Mouse (Mus musculus) CH12.LX (cell line): ENCODE data around the gene Ccdc167. TPM values are rescaled to one million over a fixed set of nuclear protein-coding genes. Genes with fewer than 3 reads are reported as not detected.

ENCODE experiments used
- DNase-seq: peaks from one replicate; pipeline ENCODE4 v3.0.0-alpha.2; 2013; ENCODE audit errors: extremely low read depth
- H3K27ac ChIP-seq: 2 replicates; pipeline ENCODE4 v1.5.1; 2012; ENCODE audit warnings: low read depth, mild to moderate bottlenecking, control low read depth, moderate library complexity; ENCODE audit not compliant: insufficient read depth
- H3K27me3 ChIP-seq: replicated peaks from 2 replicates; pipeline ENCODE3; 2012; ENCODE audit warnings: inconsistent platforms
- H3K36me3 ChIP-seq, 2 experiments: replicated peaks in 1 of 2; 2 replicates each; pipeline versions ENCODE3 to v1.6.1; 2012; ENCODE audit warnings: inconsistent platforms in 1 of 2, low read length in 1 of 2, mild to moderate bottlenecking in 1 of 2, mixed read lengths in 1 of 2, moderate library complexity in 1 of 2; ENCODE audit not compliant: control insufficient read depth in 1 of 2, insufficient read depth in 1 of 2
- H3K4me1 ChIP-seq, 2 experiments: 2 replicates each; pipeline ENCODE4 v1.6.1; 2012; ENCODE audit warnings: inconsistent platforms in 1 of 2, moderate library complexity in 1 of 2; ENCODE audit not compliant: insufficient read depth in 2 of 2, control insufficient read depth in 1 of 2
- H3K4me2 ChIP-seq: 2 replicates; pipeline ENCODE4 v1.6.1; 2012; ENCODE audit warnings: low read depth, mild to moderate bottlenecking, control low read depth; ENCODE audit not compliant: poor library complexity, insufficient read depth, severe bottlenecking
- H3K4me3 ChIP-seq, 3 experiments: fragments of 150-350 bp in 1 of 3; sonication (generic) in 1 of 3; replicated peaks in 1 of 3; 2 replicates each; pipeline versions ENCODE3 to v1.5.1; 2011 to 2012; ENCODE audit warnings: low read depth in 2 of 3, low read length in 2 of 3, mild to moderate bottlenecking in 2 of 3, moderate library complexity in 2 of 3, control low read depth in 1 of 3, improper control_type of control experiment in 1 of 3, inconsistent platforms in 1 of 3, mixed read lengths in 1 of 3; ENCODE audit not compliant: poor library complexity in 1 of 3
- H3K79me2 ChIP-seq: replicated peaks from 2 replicates; pipeline ENCODE4 v1.6.1; 2012; ENCODE audit warnings: mild to moderate bottlenecking, moderate library complexity; ENCODE audit not compliant: control insufficient read depth, poor library complexity, insufficient read depth, severe bottlenecking; ENCODE audit errors: extremely low read depth
- H3K9ac ChIP-seq: 2 replicates; pipeline ENCODE4 v1.6.1; 2012; ENCODE audit warnings: low read depth, mild to moderate bottlenecking, control low read depth, moderate library complexity; ENCODE audit not compliant: insufficient read depth
- H3K9me3 ChIP-seq: replicated peaks from 2 replicates; pipeline ENCODE3; 2012; ENCODE audit warnings: low read length, inconsistent platforms, mixed read lengths
- BHLHE40 ChIP-seq: IDR thresholded peaks from 2 replicates; pipeline ENCODE4 v1.6.1; 2011; ENCODE audit warnings: mild to moderate bottlenecking, low read depth, low read length, improper control_type of control experiment
- CHD2 ChIP-seq: IDR thresholded peaks from 2 replicates; pipeline ENCODE4 v1.6.1; 2011; ENCODE audit warnings: low read length, improper control_type of control experiment
- EP300 ChIP-seq: IDR thresholded peaks from 2 replicates; pipeline ENCODE4 v1.6.1; 2011; ENCODE audit warnings: low read length, improper control_type of control experiment
- ETS1 ChIP-seq: conservative IDR thresholded peaks from 2 replicates; pipeline ENCODE4 v1.6.1; 2012; ENCODE audit warnings: low read depth, mild to moderate bottlenecking, inconsistent platforms, low read length, improper control_type of control experiment, moderate library complexity
- HCFC1 ChIP-seq: IDR thresholded peaks from 2 replicates; pipeline ENCODE4 v1.6.1; 2012; ENCODE audit warnings: low read depth, mild to moderate bottlenecking, inconsistent platforms, low read length, improper control_type of control experiment
- IRF4 ChIP-seq: IDR thresholded peaks from 2 replicates; pipeline ENCODE4 v1.6.1; 2014; ENCODE audit warnings: low read depth, mild to moderate bottlenecking, inconsistent platforms, low read length, improper control_type of control experiment
- MAFK ChIP-seq: IDR thresholded peaks from 2 replicates; pipeline ENCODE4 v1.6.1; 2011; ENCODE audit warnings: low read length, improper control_type of control experiment; ENCODE audit not compliant: insufficient replicate concordance
- MEF2A ChIP-seq: IDR thresholded peaks from 2 replicates; pipeline ENCODE4 v1.6.1; 2014; ENCODE audit warnings: low read depth, mild to moderate bottlenecking, inconsistent platforms, low read length, improper control_type of control experiment, borderline replicate concordance
- MXI1 ChIP-seq: IDR thresholded peaks from 2 replicates; pipeline ENCODE4 v1.6.1; 2011; ENCODE audit warnings: mild to moderate bottlenecking, low read depth, low read length, improper control_type of control experiment
- MYC ChIP-seq: IDR thresholded peaks from 2 replicates; pipeline ENCODE4 v1.6.1; 2011; ENCODE audit warnings: low read depth, mild to moderate bottlenecking, improper control_type of control experiment, low read length
- POLR2AphosphoS2 ChIP-seq: IDR thresholded peaks from 2 replicates; pipeline ENCODE4 v1.6.1; 2011; ENCODE audit warnings: low read depth, low read length, improper control_type of control experiment
- RAD21 ChIP-seq: IDR thresholded peaks from 2 replicates; pipeline ENCODE4 v1.6.1; 2011; ENCODE audit warnings: low read depth, mild to moderate bottlenecking, low read length, improper control_type of control experiment, moderate library complexity
- TBP ChIP-seq: conservative IDR thresholded peaks from 2 replicates; pipeline ENCODE4 v1.6.1; 2011; ENCODE audit warnings: low read depth, low read length, improper control_type of control experiment
- ZKSCAN1 ChIP-seq: IDR thresholded peaks from 2 replicates; pipeline ENCODE4 v1.6.1; 2012; ENCODE audit warnings: low read depth, inconsistent platforms, low read length, improper control_type of control experiment, borderline replicate concordance
- ZMIZ1 ChIP-seq: IDR thresholded peaks from 2 replicates; pipeline ENCODE4 v1.6.1; 2012; ENCODE audit warnings: low read depth, mild to moderate bottlenecking, inconsistent platforms, low read length, improper control_type of control experiment
- dilution Hi-C: fragments of 300-500 bp; cut with MboI; formaldehyde crosslinking; loops from 2 replicates; pipeline ENCODE4 v1.14.3; 2020; ENCODE audit warnings: low sequenced_read_pairs; ENCODE audit not compliant: extremely low pct_unique_long_range_greater_than_20kb, extremely low pct_ligation_motif_present
- in situ Hi-C: fragments of 300-500 bp; cut with MboI; formaldehyde crosslinking; loops from 3 replicates; pipeline ENCODE4 v1.14.3; 2019; ENCODE audit warnings: low sequenced_read_pairs, low pct_ligation_motif_present, low pct_unique_long_range_greater_than_20kb, mixed read lengths
- polyA plus RNA-seq: library from polyadenylated mRNA; unstranded; fragments of >175 nt; gene quantifications from 2 replicates; pipeline ENCODE4 v1.2.1, GENCODE M21; 2012; ENCODE audit warnings: low read depth; ENCODE audit not compliant: insufficient read length
- total RNA-seq, 2 experiments: library from RNA; depleted of rRNA; stranded (reverse); fragments of 300-350 nt in 1 of 2; fragments of >200 nt in 1 of 2; gene quantifications; 2 replicates each; pipeline ENCODE4 v1.2.3; 2012 to 2014

Gene Ccdc167
- total and polyA plus RNA-seq, 3 experiments = 8.8 to 18.7 (median 12.0) TPM

DNA sequence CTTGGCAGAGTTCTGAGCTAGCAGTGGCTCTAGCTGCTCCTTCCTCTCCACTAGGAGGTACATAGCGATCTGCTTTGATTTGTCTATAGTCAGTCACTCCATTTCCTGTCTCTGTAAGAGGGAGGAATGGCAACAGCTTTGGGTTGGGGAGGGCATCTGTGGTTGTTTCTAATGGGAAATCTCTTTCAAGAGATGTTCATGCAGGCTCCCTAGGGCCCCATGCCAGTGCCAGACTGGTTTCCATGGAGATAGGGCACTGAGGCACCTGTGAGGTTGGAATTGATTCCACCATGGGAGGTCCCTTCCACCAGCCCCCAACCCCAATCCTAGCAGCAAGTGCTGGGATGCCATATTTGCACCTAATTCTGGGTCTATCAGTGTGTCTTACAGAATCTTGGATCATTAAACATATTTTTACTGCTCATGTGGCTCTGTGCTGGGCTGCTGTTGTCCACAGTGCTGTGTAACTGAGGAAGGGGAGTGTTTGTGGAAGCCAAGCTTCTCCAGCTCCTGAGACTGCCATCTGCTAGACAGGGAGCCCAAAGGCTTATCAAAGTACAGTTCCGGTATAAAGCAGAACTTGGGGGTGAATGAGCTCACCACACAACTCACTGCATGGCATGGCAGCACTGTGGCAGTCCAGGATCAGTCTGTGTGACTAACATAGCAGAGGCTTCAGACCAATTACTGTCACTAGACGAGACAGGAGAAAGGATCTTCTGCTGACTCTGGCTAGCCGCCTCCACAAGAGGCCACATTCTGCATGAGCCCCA, 13.7 kb downstream of the Ccdc167 start:
- Histone ChIP-seq H3K27ac (no peak overlapping the region), H3K9ac (no peak overlapping the region), H3K9me3 (no peaks in the 10 kb centered on the region), H3K27me3 (no peaks in the 10 kb centered on the region), H3K4me1 (peaks cover 4 to 61% of the 10 kb centered on the region in 2 experiments), H3K79me2 (no peaks in the 10 kb centered on the region), H3K36me3 (peaks cover 66 to 97% of the 10 kb centered on the region in 2 experiments), H3K4me2 (no peak overlapping the region), H3K4me3 (no peak overlapping the region)
- no peak for DNase-seq
- in situ Hi-C loops (no loop called here), dilution Hi-C loops (no loop called here)
- TF ChIP-seq ETS1 (no peak), TBP (no peak), MAFK (no peak), ZMIZ1 (peak; percentile 18; the same call in 1 of the 2 replicates), MEF2A (no peak), IRF4 (no peak), POLR2AphosphoS2 (peak; percentile 2; the same call in 1 of the 2 replicates)

DNA sequence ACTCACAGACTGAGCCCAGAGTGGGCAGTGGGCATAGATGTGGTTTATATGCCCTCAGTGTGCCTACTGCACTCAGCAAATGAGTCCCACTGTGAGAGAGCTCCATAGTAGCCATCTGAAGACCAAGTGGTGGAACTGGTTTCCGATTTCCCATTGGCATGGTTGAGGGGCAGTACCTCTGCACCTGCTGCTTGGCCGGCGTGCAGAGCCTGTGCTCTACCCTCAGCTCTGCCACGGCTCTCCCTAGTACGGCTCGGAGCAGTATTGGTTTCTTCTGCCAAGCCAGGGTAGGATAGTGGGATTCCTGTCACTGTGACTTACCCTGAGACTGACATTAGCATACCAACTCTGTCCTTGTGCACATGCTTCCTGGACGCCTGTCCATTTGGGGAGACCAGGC, 16.3 kb downstream of the Ccdc167 start:
- H3K9ac ChIP-seq = no peak overlapping the region
- no peaks in the 10 kb centered on the region for H3K27me3 ChIP-seq
- TF ChIP-seq BHLHE40 (no peak), POLR2AphosphoS2 (no peak), CHD2 (no peak), HCFC1 (no peak), MEF2A (no peak), EP300 (no peak), ETS1 (no peak), RAD21 (no peak)
- H3K79me2 ChIP-seq = no peaks in the 10 kb centered on the region
- peaks cover 86 to 97% of the 10 kb centered on the region in 2 experiments for H3K36me3 ChIP-seq
- dilution Hi-C loops (no loop called here), in situ Hi-C loops (no loop called here)
- H3K4me2 ChIP-seq = no peak overlapping the region
- H3K27ac ChIP-seq = no peak overlapping the region
- no peaks in the 10 kb centered on the region for H3K9me3 ChIP-seq
- peaks cover 4 to 65% of the 10 kb centered on the region in 2 experiments for H3K4me1 ChIP-seq
- H3K4me3 ChIP-seq = no peak overlapping the region
- no peak for DNase-seq

DNA sequence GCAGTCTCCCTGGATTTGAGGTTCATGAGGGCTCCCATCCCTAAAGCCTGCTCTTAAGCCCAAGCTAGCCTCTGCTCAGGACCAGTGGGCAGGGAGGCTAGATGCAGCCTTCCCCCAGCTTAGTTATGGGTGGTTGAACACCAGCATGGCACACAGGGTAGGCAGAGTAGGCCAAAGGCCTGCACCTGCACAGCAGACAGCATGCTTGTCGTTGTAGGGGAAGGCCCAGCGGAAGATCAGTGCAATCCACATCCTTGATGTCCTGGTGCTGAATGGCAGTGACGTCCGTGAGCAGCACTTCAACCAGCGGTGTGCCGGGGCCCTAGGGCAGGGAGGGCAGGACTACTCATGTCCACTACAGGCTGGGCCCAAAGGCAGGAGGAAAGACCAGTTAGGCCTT, 18.4 kb downstream of the Ccdc167 start:
- TF ChIP-seq BHLHE40 (peak; percentile 17), MYC (0 out of 2 replicates have a peak, but pooled peaks have one; percentile 30), HCFC1 (0 out of 2 replicates have a peak, but pooled peaks have one; percentile 29), ZKSCAN1 (no peak), MXI1 (peak; percentile 43; the same call in 1 of the 2 replicates)
- in situ Hi-C loops = no loop called here

More for the DNA sequence above, 18.4 kb downstream of the Ccdc167 start:
- H3K79me2 ChIP-seq = no peaks in the 10 kb centered on the region
- H3K27ac ChIP-seq = peak overlapping the region; percentile 74
- H3K36me3 ChIP-seq = peaks cover 94 to 97% of the 10 kb centered on the region in 2 experiments
- H3K4me2 ChIP-seq = no peak overlapping the region
- DNase-seq = peak; percentile 76
- peak overlapping the region in 1 of 3 experiments; percentile 25 for H3K4me3 ChIP-seq
- dilution Hi-C loops = no loop called here
- H3K27me3 ChIP-seq = no peaks in the 10 kb centered on the region
- H3K9me3 ChIP-seq = no peaks in the 10 kb centered on the region
- H3K4me1 ChIP-seq = peaks cover 9 to 75% of the 10 kb centered on the region in 2 experiments
- no peak overlapping the region for H3K9ac ChIP-seq
